Mouse (Mus musculus): ENCODE measurements around the gene Chst5. TPM values are rescaled to one million over a fixed set of nuclear protein-coding genes. Genes with fewer than 3 reads are reported as not detected.
A peak's percentile ranks its signal among the peaks of the same experiment; 100 is the strongest.

Chst5 gene
- polyA plus RNA-seq, 1 experiment from 2014 or later: not detected

GRCm38 (mm10) chr8:111950846-111951245 is 40.6 kb upstream of the Chst5 start:
- Histone ChIP-seq H3K4me2 (ENCODE audit: low read depth, low read length) (no peak overlapping the region), H3K9me3 (ENCODE audit: low read length) (no peaks in the 10 kb centered on the region), H3K27me3 (ENCODE audit: insufficient read depth, low read length) (no peaks in the 10 kb centered on the region), H3K4me3 (ENCODE audit: low read depth, low read length) (no peak overlapping the region), H3K27ac (ENCODE audit: low read depth) (no peak overlapping the region), H3K9ac (replicated peaks) (no peak overlapping the region), H3K36me3 (replicated peaks; ENCODE audit: insufficient read depth, low read length) (peaks cover 69% of the 10 kb centered on the region), H3K4me1 (ENCODE audit: insufficient read depth) (no peaks in the 10 kb centered on the region)
- WGBS (ENCODE audit: insufficient replicate concordance): 78% methylated on average over 3 of the region's 3 CpGs
- TF ChIP-seq EP300 (IDR thresholded peaks at IDR 0.05; ENCODE audit: low read depth) (no peak), CTCF (IDR thresholded peaks at IDR 0.05; ENCODE audit: low read depth) (no peak)
- DNase-seq: no peak
- ATAC-seq: no peak

GRCm38 (mm10) chr8:111947954-111948353 is 37.7 kb upstream of the Chst5 start:
- TF ChIP-seq CTCF (IDR thresholded peaks at IDR 0.05; ENCODE audit: low read depth): no peak
- no peak for TF ChIP-seq EP300 (IDR thresholded peaks at IDR 0.05; ENCODE audit: low read depth)
- Histone ChIP-seq H3K9ac (replicated peaks) (no peak overlapping the region), H3K9me3 (ENCODE audit: low read length) (no peaks in the 10 kb centered on the region), H3K27me3 (ENCODE audit: insufficient read depth, low read length) (no peaks in the 10 kb centered on the region), H3K4me2 (ENCODE audit: low read depth, low read length) (no peak overlapping the region), H3K4me1 (ENCODE audit: insufficient read depth) (no peaks in the 10 kb centered on the region), H3K27ac (ENCODE audit: low read depth) (no peak overlapping the region), H3K4me3 (ENCODE audit: low read depth, low read length) (no peak overlapping the region), H3K36me3 (replicated peaks; ENCODE audit: insufficient read depth, low read length) (peaks cover 64% of the 10 kb centered on the region)
- ATAC-seq: no peak
- no peak for DNase-seq
- WGBS (ENCODE audit: insufficient replicate concordance): 91% methylated on average over 8 of the region's 8 CpGs

GRCm38 (mm10) chr8:111947144-111947543 is 36.9 kb upstream of the Chst5 start:
- ATAC-seq (no peak), DNase-seq (no peak)
- H3K4me1 ChIP-seq (ENCODE audit: insufficient read depth): peaks cover under 1% of the 10 kb centered on the region
- no peak overlapping the region for H3K4me3 ChIP-seq (ENCODE audit: low read depth, low read length)
- H3K4me2 ChIP-seq (ENCODE audit: low read depth, low read length): no peak overlapping the region
- no peaks in the 10 kb centered on the region for H3K27me3 ChIP-seq (ENCODE audit: insufficient read depth, low read length)
- H3K36me3 ChIP-seq (replicated peaks; ENCODE audit: insufficient read depth, low read length): peaks cover 63% of the 10 kb centered on the region
- TF ChIP-seq CTCF (IDR thresholded peaks at IDR 0.05; ENCODE audit: low read depth) (no peak), EP300 (IDR thresholded peaks at IDR 0.05; ENCODE audit: low read depth) (no peak)
- no peaks in the 10 kb centered on the region for H3K9me3 ChIP-seq (ENCODE audit: low read length)
- 72% methylated on average over 2 of the region's 2 CpGs for WGBS (ENCODE audit: insufficient replicate concordance)
- no peak overlapping the region for H3K27ac ChIP-seq (ENCODE audit: low read depth)
- no peak overlapping the region for H3K9ac ChIP-seq (replicated peaks)

- TF ChIP-seq EP300 (IDR thresholded peaks at IDR 0.05; ENCODE audit: low read depth) (no peak), CTCF (IDR thresholded peaks at IDR 0.05; ENCODE audit: low read depth) (no peak)
- 83% methylated on average over 2 of the region's 2 CpGs for WGBS (ENCODE audit: insufficient replicate concordance)
- Histone ChIP-seq H3K4me2 (ENCODE audit: low read depth, low read length) (no peak overlapping the region), H3K9ac (replicated peaks) (no peak overlapping the region), H3K27me3 (ENCODE audit: insufficient read depth, low read length) (no peaks in the 10 kb centered on the region), H3K4me3 (ENCODE audit: low read depth, low read length) (no peak overlapping the region), H3K27ac (ENCODE audit: low read depth) (no peak overlapping the region), H3K9me3 (ENCODE audit: low read length) (no peaks in the 10 kb centered on the region), H3K36me3 (replicated peaks; ENCODE audit: insufficient read depth, low read length) (peaks cover 44% of the 10 kb centered on the region), H3K4me1 (ENCODE audit: insufficient read depth) (peaks cover 25% of the 10 kb centered on the region)
- ATAC-seq (no peak), DNase-seq (no peak)
Observed at GRCm38 (mm10) chr8:111943544-111943943, 33.3 kb upstream of the Chst5 start.

- H3K27me3 ChIP-seq (ENCODE audit: insufficient read depth, low read length): no peaks in the 10 kb centered on the region
- peak overlapping the region; percentile 89 for H3K9ac ChIP-seq (replicated peaks)
- WGBS (ENCODE audit: insufficient replicate concordance): 1% methylated on average over 20 of the region's 23 CpGs
- DNase-seq (peak; percentile 67), ATAC-seq (peak; percentile 14)
- H3K4me2 ChIP-seq (ENCODE audit: low read depth, low read length): peak overlapping the region; percentile 95
- TF ChIP-seq EP300 (IDR thresholded peaks at IDR 0.05; ENCODE audit: low read depth): no peak
- peak overlapping the region; percentile 99 for H3K4me3 ChIP-seq (ENCODE audit: low read depth, low read length)
- peaks cover 25% of the 10 kb centered on the region for H3K4me1 ChIP-seq (ENCODE audit: insufficient read depth)
- H3K9me3 ChIP-seq (ENCODE audit: low read length): no peaks in the 10 kb centered on the region
- peaks cover 23% of the 10 kb centered on the region for H3K36me3 ChIP-seq (replicated peaks; ENCODE audit: insufficient read depth, low read length)
- peak overlapping the region; percentile 91 for H3K27ac ChIP-seq (ENCODE audit: low read depth)
Observed at GRCm38 (mm10) chr8:111941101-111941454, 30.8 kb upstream of the Chst5 start.

GRCm38 (mm10) chr8:111940171-111941100 is 30.2 kb upstream of the Chst5 start, which contains the start of gene Gabarapl2:
Gene Gabarapl2, plus strand, starts transcription at chr8:111940703.
- no peaks in the 10 kb centered on the region for H3K27me3 ChIP-seq (ENCODE audit: insufficient read depth, low read length)
- WGBS (ENCODE audit: insufficient replicate concordance): under 1% methylated on average over 65 of the region's 65 CpGs
- TF ChIP-seq EP300 (IDR thresholded peaks at IDR 0.05; ENCODE audit: low read depth) (no peak), CTCF (IDR thresholded peaks at IDR 0.05; ENCODE audit: low read depth) (0 out of 2 replicates have a peak, but pooled peaks have one; percentile 0)
- H3K4me2 ChIP-seq (ENCODE audit: low read depth, low read length): peak within 1 kb of the TSS; percentile 95
- peak within 1 kb of the TSS; percentile 91 for H3K27ac ChIP-seq (ENCODE audit: low read depth)
- H3K9me3 ChIP-seq (ENCODE audit: low read length): no peaks in the 10 kb centered on the region
- peak within 1 kb of the TSS; percentile 89 for H3K9ac ChIP-seq (replicated peaks)
- peaks cover 25% of the 10 kb centered on the region for H3K4me1 ChIP-seq (ENCODE audit: insufficient read depth)
- DNase-seq (peak; percentile 98), ATAC-seq (peak; percentile 91)
- peak within 1 kb of the TSS; percentile 99 for H3K4me3 ChIP-seq (ENCODE audit: low read depth, low read length)
- peaks cover 20% of the 10 kb centered on the region for H3K36me3 ChIP-seq (replicated peaks; ENCODE audit: insufficient read depth, low read length)

Data from liver, postnatal 0 days (tissue).